Mouse (Mus musculus) cerebellum, adult 18-20 months (tissue): ENCODE measurements at regions not wholly inside any gene's neighbourhood (a gene's known extent, or its start where the extent isn't known, plus 50 kb on each side); places are given as distances from the start of the nearest gene placed in this dataset.
"Not testable (repeated sequence)": the region's sequence is repeated elsewhere in the genome, so short reads cannot be mapped to it uniquely, and the experiment has no call there.

Experiments used
- DNase-seq, 2 experiments: peaks; one replicate each; pipeline ENCODE4 v3.0.0; 2021

DNA sequence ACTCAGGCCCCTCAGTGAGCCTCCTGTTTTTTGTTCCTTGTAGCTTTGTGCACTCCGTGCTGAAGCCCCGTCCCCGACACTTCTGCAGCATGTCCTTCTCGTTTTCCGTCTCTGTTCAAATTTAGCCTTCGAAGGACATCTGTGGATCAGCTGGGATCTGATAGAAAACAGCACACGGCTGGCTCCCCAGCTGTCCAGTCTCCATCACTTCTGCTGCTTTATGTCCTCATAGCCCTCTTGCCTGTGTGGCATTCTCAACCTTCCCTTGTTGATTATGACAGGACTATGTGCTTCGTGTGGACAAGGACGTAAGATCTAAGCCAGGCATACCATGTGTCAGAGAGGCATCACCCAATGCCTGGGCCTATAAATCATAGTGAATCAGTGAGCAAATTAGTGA is 247.1 kb upstream of the Myo3a start:
- DNase-seq = no peak

DNA sequence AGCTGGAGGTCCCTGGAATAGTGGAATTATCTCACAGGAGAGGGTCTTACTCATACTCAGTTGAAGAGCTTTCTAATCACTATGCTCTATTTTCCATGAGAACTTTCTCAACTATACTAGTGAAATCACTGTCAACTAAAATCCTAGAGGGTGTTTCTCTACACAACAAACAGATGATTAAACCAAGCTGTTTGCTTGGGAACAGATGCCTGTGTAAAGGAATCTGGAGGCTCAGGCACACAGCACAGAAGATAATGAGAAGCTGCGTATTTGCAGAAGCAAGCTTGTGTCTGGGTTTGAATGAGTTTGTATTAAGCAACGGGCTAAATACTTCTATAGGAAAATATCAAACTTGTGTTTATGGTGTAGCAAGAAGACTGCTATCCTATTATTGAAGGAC is 202.9 kb upstream of the Myo3a start:
- no peak for DNase-seq

DNA sequence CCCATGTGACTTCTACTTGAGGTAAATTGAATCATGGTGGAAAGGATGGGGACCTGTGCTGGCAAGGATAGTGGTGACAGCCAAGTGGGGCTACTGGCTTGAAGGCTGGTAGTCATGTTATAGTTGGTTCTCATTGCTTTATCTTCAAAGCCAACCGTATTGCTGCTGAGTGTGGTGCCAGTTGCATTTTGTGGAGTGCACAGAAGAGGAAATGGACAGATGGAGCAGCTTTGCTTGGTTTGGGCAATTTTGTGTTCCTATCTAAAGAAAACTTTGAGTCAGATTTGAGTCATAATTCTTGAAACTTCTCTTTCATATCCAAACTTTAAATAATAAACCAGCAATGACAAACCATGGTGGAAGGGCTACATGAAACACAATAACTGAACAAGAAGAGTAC is 200.5 kb upstream of the Myo3a start:
- no peak for DNase-seq

GRCm38 (mm10) chr2:22028569-22028968 is 198.7 kb upstream of the Myo3a start:
- DNase-seq = no peak

DNA sequence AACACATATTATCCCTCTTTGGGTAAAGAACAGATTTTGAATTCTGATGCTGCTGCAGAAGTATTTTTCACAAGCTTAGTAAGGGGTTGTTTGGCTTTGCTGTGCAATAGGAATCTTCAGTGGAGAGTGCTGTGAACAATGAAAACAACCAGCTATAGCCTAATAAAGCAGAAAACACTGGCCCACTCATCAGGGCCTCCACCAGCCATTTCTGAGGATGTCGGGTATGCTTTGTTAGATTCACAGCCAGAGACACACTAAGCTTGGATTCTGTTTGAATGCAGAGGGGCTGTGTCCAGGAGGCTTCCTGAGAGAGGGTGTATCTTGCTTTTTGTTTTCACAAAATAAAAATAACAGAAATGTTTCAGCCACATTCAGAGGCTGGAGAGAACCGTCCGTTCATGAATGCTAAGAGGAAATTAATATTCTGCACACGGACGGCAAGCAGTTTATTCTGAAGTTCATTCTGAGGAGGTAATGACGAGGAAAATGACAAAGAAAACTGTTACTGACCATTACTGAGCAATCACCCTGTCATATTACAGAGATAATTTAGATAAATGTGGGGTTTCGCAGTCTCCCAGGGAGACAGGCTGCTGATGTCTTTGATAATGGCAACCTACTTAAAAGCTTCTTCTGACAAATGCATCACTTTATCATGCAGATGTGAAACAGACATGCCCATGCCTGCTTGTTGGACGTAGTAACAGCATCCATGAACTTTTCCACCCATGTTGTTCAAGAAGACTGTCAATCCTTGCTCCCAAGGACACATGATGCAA is 198.1 kb upstream of the Myo3a start:
- no peak for DNase-seq

- DNase-seq = no peak
Measured at GRCm38 (mm10) chr2:22029804-22030194, 197.5 kb upstream of the Myo3a start.

GRCm38 (mm10) chr2:22036841-22037240 is 190.5 kb upstream of the Myo3a start:
- DNase-seq = no peak

- DNase-seq = no peak
Measured at GRCm38 (mm10) chr2:22038780-22039179, 188.5 kb upstream of the Myo3a start.

- DNase-seq = not testable (repeated sequence)
Measured at GRCm38 (mm10) chr2:22043937-22044336, 183.4 kb upstream of the Myo3a start.

DNA sequence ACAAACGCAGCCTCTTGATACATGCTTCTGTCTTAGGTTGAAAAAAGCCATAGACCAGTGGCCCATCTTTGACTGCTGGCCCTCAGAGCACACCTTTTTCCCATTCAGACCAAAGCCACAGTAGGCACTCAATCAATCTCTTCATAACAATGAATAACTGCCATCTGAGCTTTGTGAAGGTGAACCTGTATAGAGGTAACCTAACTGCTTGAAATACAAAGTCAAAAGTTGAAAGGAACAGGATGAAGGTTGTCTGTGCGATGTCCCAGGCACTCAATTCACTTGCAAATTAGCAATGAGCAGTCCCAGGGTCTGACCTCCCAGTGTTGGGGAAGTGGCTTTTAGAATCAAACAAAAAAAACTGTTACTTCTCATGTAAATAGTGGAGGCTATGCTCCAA is 182.4 kb upstream of the Myo3a start:
- no peak for DNase-seq

DNA sequence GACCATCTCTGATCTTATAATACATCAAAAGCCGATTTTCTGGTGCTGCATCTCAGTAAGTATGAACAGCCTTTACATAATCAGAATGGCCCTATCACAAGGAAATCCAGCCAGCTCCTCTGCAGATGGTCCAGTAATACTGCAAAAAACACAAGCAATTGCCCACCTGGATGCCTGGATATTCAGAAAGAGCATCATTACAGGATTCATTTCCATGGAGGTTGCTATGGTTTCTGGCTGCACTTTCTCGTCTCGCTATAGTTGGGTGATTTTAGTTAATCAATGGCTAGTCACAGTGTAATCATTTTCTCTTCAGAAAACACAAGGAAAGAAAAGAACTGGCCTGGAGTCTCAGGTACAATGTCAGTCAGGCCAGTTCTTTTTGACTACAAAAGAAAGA is 179.8 kb upstream of the Myo3a start:
- no peak for DNase-seq

DNA sequence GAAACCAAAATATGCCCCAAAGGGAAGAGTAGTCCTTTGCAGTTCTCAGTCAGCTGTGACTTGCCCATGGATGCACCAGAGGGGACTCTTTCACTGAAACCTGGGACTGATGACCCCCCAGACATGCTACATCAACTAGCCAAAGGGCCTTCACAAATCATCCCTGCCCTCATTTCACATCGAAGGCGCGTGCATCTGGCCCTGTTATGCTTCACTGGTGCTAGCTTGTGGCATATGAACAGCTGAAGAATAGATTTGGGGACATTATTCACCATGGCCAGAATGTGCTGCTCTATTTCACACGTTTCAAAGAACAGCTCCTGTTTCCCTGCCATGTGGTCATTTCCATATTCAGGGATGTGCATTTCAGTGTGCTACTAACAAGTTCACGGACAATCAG is 160.8 kb upstream of the Myo3a start:
- DNase-seq = peak; percentile 5

GRCm38 (mm10) chr2:22096848-22097247 is 130.5 kb upstream of the Myo3a start:
- DNase-seq = no peak

- DNase-seq = no peak
Measured at GRCm38 (mm10) chr2:22105150-22105549, 122.2 kb upstream of the Myo3a start.

DNA sequence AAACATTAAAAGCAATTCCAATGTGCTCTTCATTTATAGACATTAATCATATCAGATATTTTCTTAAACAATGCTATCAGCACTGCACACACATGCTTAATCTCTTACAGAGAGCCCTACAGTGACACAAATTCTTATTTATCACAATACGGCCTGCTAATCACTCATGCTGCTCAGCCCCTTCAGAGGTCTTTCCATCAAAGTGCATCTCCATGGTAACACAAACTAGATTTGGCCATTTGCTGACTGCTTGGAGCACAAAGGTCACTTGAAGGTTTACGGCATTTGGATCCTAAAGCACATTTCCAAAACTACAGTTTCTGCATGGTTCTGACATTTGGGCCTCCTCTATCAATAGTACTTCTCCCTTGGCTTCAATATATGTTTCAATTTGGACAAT is 77.6 kb upstream of the Myo3a start:
- DNase-seq = no peak

GRCm38 (mm10) chr2:22156576-22156975 is 70.7 kb upstream of the Myo3a start:
- DNase-seq = no peak

DNA sequence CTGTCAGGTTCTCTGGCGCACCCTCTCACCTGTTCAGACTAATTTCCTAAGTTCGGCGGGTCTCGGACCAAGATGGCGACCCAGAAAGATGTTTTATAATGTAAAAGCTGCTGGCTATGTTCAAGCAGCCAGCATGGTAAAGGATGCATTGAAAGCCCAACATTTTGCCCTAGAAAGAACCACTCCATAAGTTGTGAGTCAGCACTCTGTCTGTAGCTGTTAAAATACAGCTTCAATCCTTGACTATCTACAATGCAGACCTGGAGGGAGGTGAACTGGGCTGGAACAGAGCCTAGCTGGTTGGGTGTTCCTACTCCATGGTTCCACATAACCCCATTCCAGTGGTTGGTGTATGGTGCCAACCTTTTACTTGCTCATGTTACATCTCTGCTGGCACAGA is 61.9 kb upstream of the Myo3a start:
- DNase-seq = no peak

GRCm38 (mm10) chr2:22165919-22166318 is 61.4 kb upstream of the Myo3a start:
- no peak for DNase-seq
